Mouse (Mus musculus) E14TG2a.4 (cell line): ENCODE data around the gene Slc43a2.
"Not testable (repeated sequence)": the region's sequence is repeated elsewhere in the genome, so short reads cannot be mapped to it uniquely, and the experiment has no call there.

Experiments used
- H3K27me3 ChIP-seq: 2 replicates; pipeline ENCODE4 v1.6.1; 2014; ENCODE audit warnings: low read length, control low read depth; ENCODE audit not compliant: insufficient read depth
- H3K36me3 ChIP-seq: 2 replicates; pipeline ENCODE4 v1.6.1; 2014; ENCODE audit warnings: low read length, control low read depth; ENCODE audit not compliant: insufficient read depth
- H3K4me1 ChIP-seq: replicated peaks from 2 replicates; pipeline ENCODE4 v1.6.1; 2014; ENCODE audit warnings: low read depth, low read length, control low read depth
- H3K4me3 ChIP-seq: replicated peaks from 2 replicates; pipeline ENCODE4 v1.5.1; 2014; ENCODE audit warnings: mild to moderate bottlenecking, low read length
- H3K9me3 ChIP-seq: 2 replicates; pipeline ENCODE4 v1.6.1; 2014; ENCODE audit warnings: low read length, control low read depth
- CTCF ChIP-seq: conservative IDR thresholded peaks from 2 replicates; pipeline ENCODE4 v1.5.1; 2014; ENCODE audit warnings: low read length
- NANOG ChIP-seq: IDR thresholded peaks from 2 replicates; pipeline ENCODE4 v1.6.1; 2014; ENCODE audit warnings: borderline replicate concordance, low read length, mixed read lengths
- POU5F1 ChIP-seq: IDR thresholded peaks from 2 replicates; pipeline ENCODE4 v1.6.1; 2014; ENCODE audit warnings: low read length, borderline replicate concordance

The Slc43a2 gene

GRCm38 (mm10) chr11:75551961-75552441 lies 20.5 kb downstream of the Slc43a2 start:
- Histone ChIP-seq H3K4me1 (peaks cover 35% of the 10 kb centered on the region), H3K36me3 (peaks cover 13% of the 10 kb centered on the region; the same call in 1 of the 2 replicates), H3K9me3 (no peaks in the 10 kb centered on the region), H3K27me3 (no peaks in the 10 kb centered on the region), H3K4me3 (peak overlapping the region; percentile 60)
- TF ChIP-seq CTCF (no peak), NANOG (no peak), POU5F1 (no peak)

- no peak for TF ChIP-seq CTCF
- no peak for TF ChIP-seq NANOG
- no peak for TF ChIP-seq POU5F1
- Histone ChIP-seq H3K9me3 (no peaks in the 10 kb centered on the region), H3K4me3 (no peak overlapping the region), H3K27me3 (no peaks in the 10 kb centered on the region), H3K4me1 (peaks cover 45% of the 10 kb centered on the region), H3K36me3 (0 out of 2 replicates have a peak, but pooled peaks cover 8% of the 10 kb centered on the region)
These were observed 21.5 kb downstream of the Slc43a2 start for GRCm38 (mm10) chr11:75552906-75553482.

GRCm38 (mm10) chr11:75556006-75556405 lies 24.5 kb downstream of the Slc43a2 start:
- H3K27me3 ChIP-seq, H3K9me3 ChIP-seq, H3K4me3 ChIP-seq: not testable (repeated sequence)
- Histone ChIP-seq H3K4me1 (peaks cover 60% of the 10 kb centered on the region), H3K36me3 (peaks cover 15% of the 10 kb centered on the region; the same call in 1 of the 2 replicates)
- 0 out of 2 replicates have a peak, but pooled peaks have one; percentile 9 for TF ChIP-seq CTCF

DNA sequence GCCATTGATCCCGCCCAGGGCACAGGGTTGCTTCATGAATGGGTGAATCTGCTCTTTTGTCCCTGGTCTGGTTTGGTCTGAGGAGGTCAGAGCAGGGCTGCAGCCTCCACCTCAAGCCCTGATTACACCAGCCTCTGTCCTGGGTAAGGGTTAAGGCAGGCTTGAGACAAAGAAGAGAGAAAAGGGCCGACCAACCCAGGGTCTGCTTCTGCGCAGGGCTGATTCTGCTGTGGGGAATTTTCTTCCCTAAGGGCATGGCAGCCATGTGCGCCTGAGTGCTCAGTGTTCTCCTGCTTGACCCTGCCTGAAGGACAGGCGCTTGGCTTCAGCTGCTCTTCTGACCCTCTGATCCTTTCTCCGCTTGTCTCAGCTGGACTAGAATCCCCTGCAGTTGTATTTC lies 25.6 kb downstream of the Slc43a2 start:
- no peaks in the 10 kb centered on the region for H3K9me3 ChIP-seq
- H3K4me1 ChIP-seq, result peaks cover 53% of the 10 kb centered on the region
- H3K36me3 ChIP-seq, result peaks cover 18% of the 10 kb centered on the region; the same call in 1 of the 2 replicates
- no peak for TF ChIP-seq POU5F1
- no peak for TF ChIP-seq CTCF
- TF ChIP-seq NANOG, result no peak
- H3K27me3 ChIP-seq, result no peaks in the 10 kb centered on the region
- peak overlapping the region; percentile 57 for H3K4me3 ChIP-seq

DNA sequence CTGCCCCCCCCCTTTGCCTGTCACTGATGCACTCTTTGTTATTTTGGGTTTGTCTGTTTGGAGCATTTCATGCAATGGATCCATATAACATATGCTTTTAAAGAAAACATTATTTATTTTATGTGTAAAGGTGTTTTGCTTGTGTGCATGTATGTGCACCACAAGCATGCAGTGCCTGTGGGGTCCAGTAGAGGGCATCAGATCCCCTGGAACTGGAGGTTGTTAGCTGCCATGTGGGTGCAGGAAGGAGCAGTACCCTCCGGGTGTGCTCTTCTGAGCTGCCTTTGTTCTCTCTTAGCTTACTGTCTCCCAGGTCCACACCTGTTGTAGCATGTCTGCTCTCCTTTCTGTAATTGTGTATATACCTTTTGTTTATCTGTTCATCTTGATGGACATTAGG lies 26.6 kb downstream of the Slc43a2 start:
- Histone ChIP-seq H3K9me3 (no peaks in the 10 kb centered on the region), H3K27me3 (no peaks in the 10 kb centered on the region), H3K4me3 (no peak overlapping the region), H3K36me3 (peaks cover 28% of the 10 kb centered on the region), H3K4me1 (peaks cover 43% of the 10 kb centered on the region)
- TF ChIP-seq CTCF (peak; percentile 97), POU5F1 (no peak)

DNA sequence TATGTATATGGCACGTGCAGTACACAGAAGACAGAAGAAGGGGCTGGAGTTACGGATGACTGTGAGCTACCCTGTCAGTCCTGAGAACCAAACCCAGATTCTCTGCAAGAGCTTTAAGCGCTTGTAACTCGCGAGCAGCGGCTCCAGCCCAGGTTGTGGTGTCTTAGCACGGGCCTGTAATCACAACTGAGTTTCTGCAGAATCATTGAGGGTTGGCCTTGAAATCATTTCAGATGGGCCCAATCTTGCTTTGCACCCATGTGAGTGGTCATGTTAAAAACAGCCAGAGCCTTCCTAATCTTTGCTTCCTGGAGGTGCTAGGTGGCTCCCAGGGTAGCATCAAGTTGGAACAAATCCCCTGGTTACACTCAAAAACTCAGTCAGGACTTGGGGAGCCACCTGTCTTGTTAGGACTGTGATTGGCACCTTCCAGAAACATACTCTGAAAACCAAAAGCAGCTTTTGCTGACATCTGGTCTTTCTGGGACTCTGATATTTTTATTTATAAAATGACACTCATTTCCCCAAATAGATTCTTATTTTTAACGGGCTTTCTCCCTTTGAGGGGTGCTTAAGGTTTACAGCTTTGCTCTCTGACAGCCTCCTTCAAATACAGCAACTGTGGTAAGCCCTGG lies 28.5 kb downstream of the Slc43a2 start:
- Histone ChIP-seq H3K36me3 (peaks cover 41% of the 10 kb centered on the region), H3K27me3 (no peaks in the 10 kb centered on the region), H3K4me1 (peaks cover 40% of the 10 kb centered on the region), H3K9me3 (no peaks in the 10 kb centered on the region), H3K4me3 (no peak overlapping the region)
- TF ChIP-seq POU5F1, result no peak
- no peak for TF ChIP-seq NANOG
- no peak for TF ChIP-seq CTCF

- Histone ChIP-seq H3K9me3 (no peaks in the 10 kb centered on the region), H3K4me1 (peaks cover 40% of the 10 kb centered on the region), H3K4me3 (no peak overlapping the region), H3K36me3 (peaks cover 49% of the 10 kb centered on the region), H3K27me3 (no peaks in the 10 kb centered on the region)
- no peak for TF ChIP-seq CTCF
- TF ChIP-seq POU5F1, result no peak
- TF ChIP-seq NANOG, result no peak
These were observed 29.3 kb downstream of the Slc43a2 start for GRCm38 (mm10) chr11:75560530-75561409.

DNA sequence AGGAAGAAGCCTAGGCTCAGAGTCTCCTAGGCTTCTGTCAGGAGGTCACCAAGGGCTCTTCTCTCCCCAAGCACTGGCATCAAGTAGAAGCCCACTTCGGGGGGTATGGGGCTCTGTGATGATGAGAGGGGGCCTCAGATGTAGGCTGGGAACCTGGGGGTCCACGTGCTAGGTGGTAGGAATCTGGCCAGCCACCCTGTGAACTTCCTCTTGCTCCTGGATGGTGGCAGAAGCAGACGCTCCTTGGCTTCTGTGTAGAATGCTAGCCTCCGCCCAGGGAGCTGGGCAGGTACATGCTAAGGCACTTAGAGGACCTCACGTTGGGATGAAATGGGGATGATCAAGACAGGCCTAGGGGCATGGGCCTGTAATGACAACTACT lies 29.9 kb downstream of the Slc43a2 start:
- Histone ChIP-seq H3K27me3 (no peaks in the 10 kb centered on the region), H3K9me3 (no peaks in the 10 kb centered on the region), H3K4me3 (no peak overlapping the region), H3K4me1 (peaks cover 36% of the 10 kb centered on the region), H3K36me3 (peaks cover 54% of the 10 kb centered on the region)
- TF ChIP-seq POU5F1 (no peak), NANOG (no peak), CTCF (no peak)
